ENCODE assay signal across 23 mouse cellular contexts in the genomic region with DNA sequence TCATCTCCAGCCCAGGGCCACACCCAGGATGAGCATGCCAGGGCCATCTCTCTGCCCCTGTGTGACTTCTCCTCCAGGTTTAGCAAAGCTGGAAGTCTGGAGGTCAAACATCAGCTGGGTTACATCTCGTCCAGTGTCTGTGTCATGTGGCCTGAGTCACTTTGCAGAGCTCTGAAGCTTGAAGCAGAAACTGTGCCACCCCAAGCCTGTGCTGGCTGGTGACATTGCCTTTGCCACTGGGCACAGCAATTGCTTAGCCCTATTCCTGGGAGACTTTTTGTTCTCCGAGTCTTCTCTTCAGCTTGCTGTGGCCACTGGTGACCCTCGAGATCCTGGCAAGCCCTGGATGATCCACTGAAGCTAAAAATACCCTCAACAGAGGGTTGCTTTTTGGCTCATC. TPM values are rescaled to one million over a fixed set of nuclear protein-coding genes. Genes with fewer than 3 reads are reported as not detected.
DNase-seq lines count a peak whose midpoint lies in the region; ATAC-seq lines count a peak whose summit lies in the region.
"Had no signal": no experiment of that assay in that cellular context is flagged by ENCODE, and none has a peak within 500 bp of the region (broad histone marks: within the 10 kb centered on the region; RNA-seq: fewer than 3 reads in every experiment).

No protein-coding gene starts in this region.

- H3K27ac ChIP-seq in heart, embryonic 15.5 days: peak overlapping the region; percentile 50
- no peak overlapping the region for H3K27ac ChIP-seq in hindbrain, embryonic 11.5 days (ENCODE audit: low read depth, low read length)
- H3K27ac ChIP-seq: forebrain, embryonic 10.5 days; left cerebral cortex, adult 2 months; liver, embryonic 14.5 days; lung, embryonic 15.5 days; macrophage; midbrain, embryonic 15.5 days; neural tube, embryonic 13.5 days had no signal

- no peak overlapping the region for H3K4me3 ChIP-seq in heart, embryonic 15.5 days
- H3K4me3 ChIP-seq in hindbrain, embryonic 11.5 days (ENCODE audit: low read depth, low read length): no peak overlapping the region
- H3K4me3 ChIP-seq: forebrain, embryonic 10.5 days; left cerebral cortex, adult 2 months; lung, embryonic 15.5 days; midbrain, embryonic 15.5 days; neural tube, embryonic 13.5 days had no signal

- no peaks in the 10 kb centered on the region; the same call in 1 of the 2 replicates for H3K36me3 ChIP-seq in heart, embryonic 15.5 days
- no peaks in the 10 kb centered on the region for H3K36me3 ChIP-seq in hindbrain, embryonic 11.5 days (ENCODE audit: control insufficient read depth, insufficient read depth, low read length)
- H3K36me3 ChIP-seq: forebrain, embryonic 10.5 days; lung, embryonic 15.5 days; midbrain, embryonic 15.5 days; neural tube, embryonic 13.5 days had no signal

- ATAC-seq in heart, embryonic 15.5 days (replicated peaks; ENCODE audit: insufficient number of reproducible peaks, insufficient read depth, low FRiP score, low read depth): no peak
- no peak for ATAC-seq in hindbrain, embryonic 11.5 days (ENCODE audit: low FRiP score)
- ATAC-seq: CD4-positive, CD25-positive, alpha-beta regulatory T cell, adult 4 months; forebrain, postnatal 0 days; intestine, postnatal 0 days; midbrain, embryonic 15.5 days had no signal

- H3K4me1 ChIP-seq in heart, embryonic 15.5 days (replicated peaks): peaks cover 36% of the 10 kb centered on the region
- H3K4me1 ChIP-seq in hindbrain, embryonic 11.5 days (replicated peaks; ENCODE audit: control insufficient read depth, insufficient read depth, low read length): no peaks in the 10 kb centered on the region
- H3K4me1 ChIP-seq: forebrain, embryonic 10.5 days; lung, embryonic 15.5 days; midbrain, embryonic 15.5 days; neural tube, embryonic 13.5 days had no signal

- peak; percentile 19 for DNase-seq in adrenal gland, postnatal 10 days
- no peak for DNase-seq in adrenal gland, postnatal 4 days (ENCODE audit: low spot score in 2 of 2)
- peak; percentile 59 for DNase-seq in heart, adult 8-10 months (ENCODE audit: low spot score)
- peak; percentile 59 for DNase-seq in heart, postnatal 4 days
- DNase-seq in cerebellum, adult 8-10 months: no peak
- no peak for DNase-seq in hindbrain, embryonic 11.5 days (ENCODE audit: low spot score)
- DNase-seq in lung, postnatal 25 days (ENCODE audit: low spot score): no peak
- DNase-seq: cerebellum, adult 11 months; cerebellum, postnatal 14 days; forebrain, postnatal 0 days; gastrocnemius, postnatal 14 days; thymus, postnatal 25 days had no signal

- WGBS in heart, embryonic 15.5 days: 27% methylated on average over 3 of the region's 3 CpGs
- WGBS in hindbrain, embryonic 11.5 days: 73% methylated on average over 3 of the region's 3 CpGs

- no peak overlapping the region for H3K4me2 ChIP-seq in heart, embryonic 15.5 days
- H3K4me2 ChIP-seq in hindbrain, embryonic 11.5 days (replicated peaks; ENCODE audit: low read depth, low read length): no peak overlapping the region
- H3K4me2 ChIP-seq: lung, embryonic 15.5 days; midbrain, embryonic 15.5 days; neural tube, embryonic 13.5 days had no signal

- H3K9ac ChIP-seq in heart, embryonic 15.5 days: no peak overlapping the region
- no peak overlapping the region for H3K9ac ChIP-seq in hindbrain, embryonic 11.5 days (ENCODE audit: low read depth, low read length)
- H3K9ac ChIP-seq: forebrain, postnatal 0 days; liver, embryonic 14.5 days; lung, embryonic 15.5 days; midbrain, embryonic 15.5 days; neural tube, embryonic 13.5 days had no signal

- no peaks in the 10 kb centered on the region for H3K9me3 ChIP-seq in heart, embryonic 15.5 days (replicated peaks)
- no peaks in the 10 kb centered on the region for H3K9me3 ChIP-seq in hindbrain, embryonic 11.5 days (ENCODE audit: control insufficient read depth, low read length)
- H3K9me3 ChIP-seq: forebrain, embryonic 10.5 days; lung, embryonic 15.5 days; midbrain, embryonic 15.5 days; neural tube, embryonic 13.5 days had no signal

- no peaks in the 10 kb centered on the region for H3K27me3 ChIP-seq in heart, embryonic 15.5 days
- H3K27me3 ChIP-seq in hindbrain, embryonic 11.5 days (ENCODE audit: control insufficient read depth, insufficient read depth, low read length): no peaks in the 10 kb centered on the region
- H3K27me3 ChIP-seq: lung, embryonic 15.5 days; midbrain, embryonic 15.5 days; neural tube, embryonic 13.5 days had no signal

RNA-seq across cellular contexts. Expression of a gene that starts 26.2 kb away (rescaled TPM):
- total RNA-seq in adrenal gland, postnatal 10 days (2021): 1 to 10 TPM; 1.3 to 2.1 TPM
- 1 to 10 TPM in 1 of 2 experiments, under 1 TPM in 1; 0.99 to 2.7 TPM for total RNA-seq in adrenal gland, postnatal 4 days (2021)
- 10 to 100 TPM; 72.3 to 80.0 (median 74.3) TPM for total RNA-seq in heart, adult 8-10 months (2022)
- polyA plus RNA-seq in heart, embryonic 15.5 days (2015; fragmentation: Nextera tagmentation; extraction: Ambion mirVana): 63.0 and 69.6 TPM in 2 replicates
- total RNA-seq in heart, postnatal 4 days (2021): 100 to 1,000 TPM; 113 to 131 TPM
- polyA plus RNA-seq in hindbrain, embryonic 11.5 days (2014; fragmentation: Nextera tagmentation; extraction: Ambion mirVana): 1.2 and 1.8 TPM in 2 replicates
- total RNA-seq: hematopoietic stem cell, adult 5-6 weeks had no signal
- polyA plus RNA-seq: macrophage had no signal

Comparison
In these comparisons a context has a peak if more than half of its experiments do, and no peak if none do; other contexts are left out.
1. DNase-seq: peak in adrenal gland, postnatal 10 days (single experiment), heart, adult 8-10 months (single experiment) and heart, postnatal 4 days (single experiment); none in adrenal gland, postnatal 4 days (0 of 2), cerebellum, adult 8-10 months (single experiment), hindbrain, embryonic 11.5 days (single experiment) and lung, postnatal 25 days (single experiment).
2. RNA of a gene that starts 26.2 kb away (total RNA-seq): 113 to 131 TPM in heart, postnatal 4 days and 72.3 to 80.0 TPM in heart, adult 8-10 months; 0.99 to 2.7 TPM in adrenal gland, postnatal 4 days and 1.3 to 2.1 TPM in adrenal gland, postnatal 10 days; every median in the first group is over 10 times any median in the second.